In the genomic region with DNA sequence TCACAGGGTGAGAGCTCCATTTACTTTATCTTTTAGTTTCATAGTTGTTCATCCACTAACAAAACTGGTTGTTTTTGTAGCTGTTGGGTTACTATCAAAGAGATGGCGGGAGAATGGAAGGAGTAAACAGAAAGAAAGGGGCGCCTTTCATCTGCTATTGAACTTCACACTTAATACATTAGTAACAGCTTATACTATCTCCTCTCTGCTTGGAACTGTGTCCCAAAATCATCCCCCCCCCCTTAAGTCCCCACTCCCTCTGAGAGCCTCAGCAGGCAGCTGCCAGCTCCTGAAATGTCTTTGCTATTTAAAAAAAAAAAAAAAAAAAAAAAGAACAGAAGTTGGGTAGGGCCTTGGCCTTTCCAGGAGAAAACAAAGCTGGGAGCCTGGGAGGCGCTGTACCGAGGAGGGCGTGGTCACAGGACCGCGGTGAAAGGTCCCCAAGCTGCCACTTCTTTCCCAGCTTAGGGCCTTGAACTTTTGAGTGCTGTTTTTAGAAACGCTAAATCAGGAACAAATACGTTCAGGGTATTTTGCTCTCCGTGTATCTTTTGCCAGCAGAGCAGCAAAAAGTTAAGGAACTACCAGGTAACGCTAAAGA, we compare ENCODE assay signal across 8 mouse cellular contexts.
A peak's percentile ranks its signal among the peaks of the same experiment; 100 is the strongest.
DNase-seq lines count a peak whose midpoint lies in the region; ATAC-seq and TF ChIP-seq lines count a peak whose summit lies in the region.

No protein-coding gene starts in this region.

- no peak overlapping the region for H3K9ac ChIP-seq in MEL (ENCODE audit: control insufficient read depth, low read depth, low read length, poor library complexity, severe bottlenecking)
- peak overlapping the region; percentile 47; the same call in 1 of the 2 replicates for H3K9ac ChIP-seq in heart, embryonic 12.5 days

- peak overlapping the region; percentile 55 for H3K4me2 ChIP-seq in heart, embryonic 12.5 days

- TF ChIP-seq RAD21 in MEL (IDR thresholded peaks at IDR 0.05; ENCODE audit: low read depth, low read length), result no peak

- DNase-seq in MEL (ENCODE audit: low read depth, low spot score), result no peak
- peak; percentile 80 for DNase-seq in adrenal gland, adult 8-10 months
- peak; percentile 64 to 69 for DNase-seq in kidney, postnatal 36 days
- no peak for DNase-seq in frontal cortex, postnatal 36 days (ENCODE audit: low spot score in 2 of 2)
- no peak for DNase-seq in thymus, postnatal 0 days (ENCODE audit: low spot score)
- no peak for DNase-seq in right cerebral cortex, postnatal 14 days

- no peak for TF ChIP-seq EP300 in MEL (IDR thresholded peaks at IDR 0.05; ENCODE audit: low read depth in 1 of 2, low read length in 2 of 2)

- TF ChIP-seq POLR2A in MEL (IDR thresholded peaks at IDR 0.05; ENCODE audit: control insufficient read depth in 1 of 2, insufficient read depth in 1 of 2, low read depth in 1 of 2, low read length in 2 of 2, poor library complexity in 1 of 2), result no peak

- 8% methylated on average over 11 of the region's 11 CpGs for WGBS in heart, embryonic 12.5 days

- H3K4me3 ChIP-seq in MEL (ENCODE audit: control insufficient read depth in 1 of 2, insufficient read depth in 1 of 2, low read depth in 2 of 2, low read length in 2 of 2), result no peak overlapping the region
- peak overlapping the region; percentile 19 for H3K4me3 ChIP-seq in heart, embryonic 12.5 days

- no peak for TF ChIP-seq CTCF in MEL (IDR thresholded peaks at IDR 0.05 in 2 of 3, conservative IDR thresholded peaks at IDR 0.05 in 1 of 3; ENCODE audit: control insufficient read depth in 1 of 3, insufficient read depth in 1 of 3, low read depth in 2 of 3, low read length in 3 of 3, poor library complexity in 1 of 3, severe bottlenecking in 1 of 3)

- no peaks in the 10 kb centered on the region for H3K27me3 ChIP-seq in MEL (ENCODE audit: control insufficient read depth in 1 of 2, insufficient read depth in 2 of 2, low read length in 2 of 2)
- no peaks in the 10 kb centered on the region for H3K27me3 ChIP-seq in heart, embryonic 12.5 days (replicated peaks)

- no peaks in the 10 kb centered on the region for H3K79me2 ChIP-seq in MEL (ENCODE audit: control insufficient read depth, insufficient read depth, low read length, poor library complexity)

- H3K4me1 ChIP-seq in MEL (ENCODE audit: control insufficient read depth in 1 of 2, insufficient read depth in 2 of 2, low read length in 2 of 2), result peaks cover 0 to 1% of the 10 kb centered on the region in 2 experiments; a peak in 1 of 4 replicates
- peaks cover 11% of the 10 kb centered on the region; the same call in 1 of the 2 replicates for H3K4me1 ChIP-seq in heart, embryonic 12.5 days (replicated peaks)

- no peaks in the 10 kb centered on the region for H3K9me3 ChIP-seq in MEL (replicated peaks; ENCODE audit: insufficient read depth, low read length)
- no peaks in the 10 kb centered on the region for H3K9me3 ChIP-seq in heart, embryonic 12.5 days (replicated peaks)

- ATAC-seq in heart, embryonic 12.5 days (ENCODE audit: insufficient number of reproducible peaks, low FRiP score), result no peak
- ATAC-seq in megakaryocyte-erythroid progenitor cell, adult 5-6 weeks (replicated peaks; ENCODE audit: low FRiP score, low TSS enrichment, poor library complexity, severe bottlenecking), result 0 out of 2 replicates have a peak, but pooled peaks have one; percentile 41

- H3K27ac ChIP-seq in MEL (ENCODE audit: control insufficient read depth, low read depth, low read length), result no peak overlapping the region
- H3K27ac ChIP-seq in heart, embryonic 12.5 days (ENCODE audit: poor library complexity, severe bottlenecking), result no peak overlapping the region

- peaks cover 0 to 7% of the 10 kb centered on the region in 2 experiments; a peak in 2 of 4 replicates for H3K36me3 ChIP-seq in MEL (ENCODE audit: control insufficient read depth in 1 of 2, insufficient read depth in 2 of 2, low read length in 2 of 2)
- no peaks in the 10 kb centered on the region for H3K36me3 ChIP-seq in heart, embryonic 12.5 days

TF ChIP-seq in MEL, 35 proteins besides CTCF, POLR2A, EP300 and RAD21:
- TF ChIP-seq UBTF (IDR thresholded peaks at IDR 0.05; ENCODE audit: borderline replicate concordance, insufficient read depth, low read depth, low read length), result no peak
- TF ChIP-seq ZNF384 (IDR thresholded peaks at IDR 0.05; ENCODE audit: low read depth, low read length), result 0 out of 2 replicates have a peak, but pooled peaks have one; percentile 20

Comparison
In these comparisons a context has a peak if more than half of its experiments do, and no peak if none do; other contexts are left out.
1. DNase-seq: peak in adrenal gland, adult 8-10 months (single experiment) and kidney, postnatal 36 days (2 of 2); none in MEL (single experiment), frontal cortex, postnatal 36 days (0 of 2), thymus, postnatal 0 days (single experiment) and right cerebral cortex, postnatal 14 days (single experiment).